Mouse (Mus musculus): ENCODE measurements around the gene Apol6.

GRCm38 (mm10) chr15:77021056-77021455 is 23.5 kb upstream of the Apol6 start:
- TF ChIP-seq POLR2A (IDR thresholded peaks at IDR 0.05; ENCODE audit: insufficient read depth, low read length): no peak
- no peak for TF ChIP-seq CTCF (IDR thresholded peaks at IDR 0.05; ENCODE audit: low read depth, low read length)
- TF ChIP-seq EP300 (IDR thresholded peaks at IDR 0.05; ENCODE audit: insufficient read depth, low read depth, low read length): no peak
